Mouse (Mus musculus) megakaryocyte-erythroid progenitor cell, adult 5-6 weeks (primary cell): ENCODE results near the gene 3110018I06Rik. TPM values are rescaled to one million over a fixed set of nuclear protein-coding genes. Genes with fewer than 3 reads are reported as not detected.

Source experiments
- ATAC-seq: replicated peaks from 2 replicates; pipeline ENCODE4 v1.8.0; 2016; ENCODE audit warnings: mild to moderate bottlenecking, inconsistent platforms; ENCODE audit not compliant: severe bottlenecking, poor library complexity, low FRiP score, low TSS enrichment
- total RNA-seq, 2 experiments: library from RNA; stranded (forward) in 1 of 2; stranded (reverse) in 1 of 2; fragments of 200-1000, 215-1000 nt in 1 of 2; fragments of >200 nt in 1 of 2; fragmentation: Nextera tagmentation in 1 of 2; gene quantifications; 2 replicates each; pipeline ENCODE4 v1.2.3; 2014 to 2017

The 3110018I06Rik gene
- total RNA-seq (2014; fragmentation: Nextera tagmentation) (not detected in 2 replicates), total RNA-seq (2017) (not detected in 2 replicates)

DNA sequence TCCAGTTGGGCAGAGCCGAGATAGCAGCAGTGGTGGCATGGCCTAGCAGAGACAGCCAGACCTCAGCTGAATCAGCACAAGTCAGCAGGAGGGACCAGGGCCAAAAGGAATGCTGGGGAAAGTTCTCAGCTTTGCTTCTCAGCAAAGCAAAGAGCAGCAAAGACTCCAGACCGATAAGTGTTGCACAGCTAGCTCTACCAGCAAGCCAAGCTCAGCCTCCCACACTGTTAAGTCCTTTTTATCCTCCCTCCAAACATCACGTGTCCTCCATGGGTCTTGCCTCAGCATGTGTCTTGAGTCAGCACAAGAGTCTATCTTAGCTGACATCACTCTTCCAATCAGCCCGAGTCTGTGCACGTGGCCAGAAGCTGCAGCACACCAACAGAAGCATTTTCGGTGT is at the start of gene 3110018I06Rik:
TSS of gene 3110018I06Rik (plus strand) at position 262 of the 400 bp plus-strand sequence.
- no peak for ATAC-seq

DNA sequence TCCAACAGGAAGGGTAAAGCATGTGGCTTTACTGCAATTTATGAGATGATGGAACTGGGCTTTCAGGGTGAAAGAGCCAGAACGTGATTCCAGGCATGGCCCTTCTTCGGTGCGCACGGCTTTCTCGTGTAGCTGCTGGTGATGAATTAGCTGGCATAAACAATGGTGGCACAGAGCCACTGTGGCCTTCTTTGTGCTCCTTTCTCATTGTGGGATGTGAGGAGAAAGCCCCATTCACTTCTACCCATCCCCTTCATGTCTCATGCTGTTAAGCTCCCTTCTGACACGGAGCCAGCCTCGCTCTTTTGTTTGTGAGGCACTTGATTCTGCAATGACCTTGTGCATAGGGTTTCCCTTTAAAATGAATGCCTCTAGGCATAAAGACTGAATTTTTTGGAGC is 43.8 kb upstream of the 3110018I06Rik start:
- no peak for ATAC-seq

DNA sequence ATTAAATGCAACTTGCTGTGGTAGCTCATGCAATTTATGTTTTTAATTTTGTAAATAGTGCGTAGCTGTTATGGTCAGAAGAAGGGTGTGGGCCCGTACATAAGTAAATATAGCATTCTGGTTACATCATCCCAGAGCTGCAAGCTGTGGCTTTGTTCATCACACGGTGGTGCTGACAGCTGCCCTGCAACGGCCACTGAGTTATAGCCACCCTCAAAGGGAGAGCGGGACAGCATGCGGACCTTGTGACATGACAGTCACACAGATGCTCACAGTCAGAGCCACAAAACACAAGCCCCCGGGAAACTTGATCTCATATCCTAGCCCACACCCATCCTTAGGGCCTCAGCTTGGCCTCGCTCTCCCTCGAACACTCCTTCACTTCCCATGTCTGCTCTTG is 30.6 kb upstream of the 3110018I06Rik start:
- ATAC-seq, result no peak

DNA sequence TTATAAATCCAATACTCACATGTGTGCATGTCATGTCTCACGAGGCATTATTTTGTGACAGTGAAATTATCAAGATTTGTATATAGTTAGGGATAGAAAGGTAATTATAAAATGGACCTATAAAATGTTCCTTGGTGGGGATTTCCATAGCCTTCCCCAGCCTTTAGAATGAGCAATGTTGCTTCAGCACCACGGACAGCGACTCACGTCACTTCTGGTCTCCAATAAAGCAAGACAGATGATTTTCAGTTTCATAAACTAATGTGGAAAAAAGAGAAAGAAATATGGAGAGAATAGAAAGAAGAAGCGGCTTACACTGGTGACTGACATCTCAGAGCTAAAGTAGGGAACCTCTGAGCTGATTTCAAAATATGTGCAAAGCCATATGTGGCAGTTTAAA is 23.7 kb upstream of the 3110018I06Rik start:
- ATAC-seq, result no peak

DNA sequence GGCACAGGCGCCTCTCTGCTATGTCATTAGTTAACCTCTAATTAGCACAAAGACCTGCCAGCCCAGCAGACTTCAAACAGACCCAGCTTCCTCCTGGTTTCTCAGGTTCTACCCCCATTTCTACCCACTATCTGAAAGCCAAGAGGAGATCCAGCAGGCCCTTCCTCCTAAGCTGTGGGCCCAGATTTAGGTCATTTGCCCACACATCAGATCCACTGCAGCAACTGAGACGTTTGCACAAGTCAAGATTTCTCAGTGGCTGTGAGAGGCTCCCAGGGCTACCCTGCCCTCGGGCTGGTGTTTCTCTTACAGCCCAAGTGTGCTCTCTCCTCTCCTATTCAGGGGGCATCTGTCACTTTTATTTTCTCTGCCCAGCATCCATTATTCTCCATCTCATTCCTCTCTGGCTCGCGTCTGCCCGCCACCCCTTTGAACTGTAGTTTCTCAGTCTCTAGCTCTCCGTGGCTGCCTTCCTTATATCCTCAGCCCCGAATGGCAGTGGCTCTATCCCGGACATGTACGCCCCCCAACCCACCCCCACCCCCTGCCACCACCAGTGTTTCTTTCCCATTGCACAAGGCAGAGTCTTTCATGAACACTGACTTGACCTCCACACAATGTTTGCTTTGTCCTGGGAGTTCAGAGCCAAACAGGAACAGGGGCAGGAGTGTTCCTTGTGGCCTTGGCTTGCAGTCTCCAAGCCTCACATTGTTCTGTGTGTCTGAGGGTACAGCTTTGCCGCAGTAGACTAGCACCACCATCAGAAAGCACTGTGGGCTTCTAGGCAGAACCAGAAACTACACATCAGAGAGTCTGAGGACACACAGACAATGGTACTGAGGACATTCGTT is 11.8 kb upstream of the 3110018I06Rik start:
- ATAC-seq, result no peak

DNA sequence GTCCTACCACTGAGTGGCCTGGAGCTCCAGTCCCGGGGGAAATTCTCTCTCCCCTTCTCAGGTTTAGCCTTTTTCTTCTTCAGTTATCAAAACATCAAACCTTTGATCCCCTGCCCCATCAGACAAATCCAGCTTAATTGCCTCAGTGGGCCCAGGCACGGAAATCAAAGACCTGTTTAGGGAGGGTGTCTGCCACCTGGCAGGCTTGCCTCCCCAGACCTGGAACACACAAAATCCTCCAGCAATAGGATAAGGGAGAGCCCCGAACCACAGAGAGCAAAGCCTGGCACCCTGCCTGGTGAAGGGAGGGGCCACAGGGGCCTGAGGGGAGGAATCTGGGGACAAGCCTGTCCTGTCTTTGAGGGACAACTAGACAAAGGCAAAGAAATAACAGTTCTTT is 9.1 kb upstream of the 3110018I06Rik start:
- no peak for ATAC-seq

DNA sequence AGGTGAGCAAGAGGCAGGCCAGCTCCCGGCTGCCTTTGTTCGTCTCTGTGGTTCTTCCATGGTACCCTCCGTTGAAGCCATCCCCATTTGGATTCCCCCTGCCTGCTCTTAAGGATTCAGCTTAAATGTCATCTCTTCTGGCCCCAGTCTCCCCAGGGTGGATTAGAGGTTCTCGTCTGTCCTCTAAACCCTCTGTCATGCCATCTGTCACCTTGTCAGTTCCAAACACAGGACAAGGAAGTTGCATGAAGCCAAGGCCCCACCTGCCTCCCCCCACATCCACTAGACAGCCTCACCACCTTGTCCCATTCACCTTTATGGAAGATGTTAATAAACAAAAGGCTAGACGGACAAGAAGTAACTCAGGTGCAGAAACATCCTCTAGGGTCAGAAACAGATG is 5.4 kb upstream of the 3110018I06Rik start:
- ATAC-seq, result no peak

DNA sequence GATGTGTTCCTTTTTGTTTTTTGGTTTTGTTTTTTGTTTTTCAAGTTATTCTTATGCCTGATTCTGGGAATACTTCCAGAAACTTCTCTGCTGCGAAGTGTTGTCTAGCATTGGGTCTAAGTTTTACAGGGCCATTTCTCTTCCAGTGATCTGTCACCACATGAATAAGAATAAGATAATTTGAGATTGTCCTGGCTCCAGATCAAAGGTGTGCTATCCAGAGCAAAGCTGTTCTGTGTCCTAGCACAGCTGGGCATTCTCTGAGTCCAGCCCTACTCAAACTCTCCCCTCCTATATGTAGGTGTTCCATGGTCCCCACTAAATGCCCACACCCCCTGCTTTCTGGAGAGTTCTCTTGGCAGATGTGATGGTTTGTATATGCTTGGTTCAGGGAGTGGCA is 2.9 kb downstream of the 3110018I06Rik start:
- ATAC-seq, result no peak

DNA sequence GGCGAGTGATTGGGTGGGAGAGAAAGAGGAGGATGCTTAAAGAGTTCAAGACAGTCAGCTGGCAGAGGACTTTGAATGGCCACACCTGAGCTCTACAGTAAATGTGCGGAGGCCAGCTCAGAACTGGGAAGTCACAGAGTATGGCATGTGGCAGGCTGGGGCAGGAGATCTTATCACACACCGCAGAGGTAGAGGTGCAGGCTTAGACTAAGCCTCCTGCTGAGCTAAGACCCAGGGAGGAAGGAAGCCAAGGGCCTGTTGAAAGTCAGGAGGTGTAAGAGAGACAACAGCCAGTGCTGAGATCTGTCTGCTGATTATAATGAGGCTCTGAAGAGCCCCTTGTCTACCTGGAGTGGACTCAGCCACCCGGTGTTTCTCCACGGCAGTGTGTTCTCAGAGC is 8.5 kb downstream of the 3110018I06Rik start:
- no peak for ATAC-seq

DNA sequence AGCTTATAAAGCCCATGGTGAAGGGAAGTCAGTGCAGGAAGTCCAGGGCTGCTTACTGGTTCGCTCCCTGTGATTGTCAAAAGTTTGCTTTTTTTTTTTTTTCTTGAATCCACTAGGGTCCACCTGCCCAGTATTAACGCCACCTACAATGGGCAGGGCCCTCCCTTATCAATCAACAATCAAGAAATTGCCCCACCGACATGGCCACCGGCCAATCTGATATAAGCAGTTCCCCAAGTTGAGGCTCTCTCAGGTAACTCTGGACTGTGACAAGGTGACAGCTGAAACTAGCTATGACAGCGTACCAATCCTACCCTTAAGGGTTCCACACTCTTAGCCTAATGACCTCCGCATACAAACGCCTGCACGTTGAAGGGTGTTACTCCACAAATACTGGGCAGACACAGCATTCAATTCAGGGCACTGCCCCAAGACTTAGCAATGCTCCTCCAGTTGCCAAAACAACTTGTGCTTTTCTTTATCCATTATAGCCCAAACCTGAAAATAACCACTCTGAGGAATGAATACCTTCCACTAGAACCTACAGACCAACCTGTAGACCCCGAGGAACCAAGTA is 21.3 kb downstream of the 3110018I06Rik start:
- no peak for ATAC-seq

DNA sequence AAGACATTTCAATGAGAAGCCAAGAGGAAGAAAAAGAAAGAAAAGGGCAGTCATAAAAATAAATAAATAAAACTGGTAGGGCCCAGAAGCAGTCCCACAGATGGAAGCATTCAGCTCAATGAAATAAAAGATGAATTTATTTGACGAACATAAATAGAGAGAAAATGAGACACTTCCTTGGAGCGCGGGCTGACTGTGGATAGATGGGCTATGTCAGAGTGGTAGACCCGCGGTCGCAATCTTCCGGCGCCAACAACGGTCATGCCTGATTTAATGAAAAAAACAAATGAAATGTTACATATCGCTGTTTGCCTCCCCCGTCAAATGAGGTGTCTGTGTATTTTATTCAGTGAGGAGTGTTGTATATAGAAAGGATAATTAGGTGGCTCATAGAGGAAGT is 22.7 kb downstream of the 3110018I06Rik start:
- ATAC-seq, result no peak

DNA sequence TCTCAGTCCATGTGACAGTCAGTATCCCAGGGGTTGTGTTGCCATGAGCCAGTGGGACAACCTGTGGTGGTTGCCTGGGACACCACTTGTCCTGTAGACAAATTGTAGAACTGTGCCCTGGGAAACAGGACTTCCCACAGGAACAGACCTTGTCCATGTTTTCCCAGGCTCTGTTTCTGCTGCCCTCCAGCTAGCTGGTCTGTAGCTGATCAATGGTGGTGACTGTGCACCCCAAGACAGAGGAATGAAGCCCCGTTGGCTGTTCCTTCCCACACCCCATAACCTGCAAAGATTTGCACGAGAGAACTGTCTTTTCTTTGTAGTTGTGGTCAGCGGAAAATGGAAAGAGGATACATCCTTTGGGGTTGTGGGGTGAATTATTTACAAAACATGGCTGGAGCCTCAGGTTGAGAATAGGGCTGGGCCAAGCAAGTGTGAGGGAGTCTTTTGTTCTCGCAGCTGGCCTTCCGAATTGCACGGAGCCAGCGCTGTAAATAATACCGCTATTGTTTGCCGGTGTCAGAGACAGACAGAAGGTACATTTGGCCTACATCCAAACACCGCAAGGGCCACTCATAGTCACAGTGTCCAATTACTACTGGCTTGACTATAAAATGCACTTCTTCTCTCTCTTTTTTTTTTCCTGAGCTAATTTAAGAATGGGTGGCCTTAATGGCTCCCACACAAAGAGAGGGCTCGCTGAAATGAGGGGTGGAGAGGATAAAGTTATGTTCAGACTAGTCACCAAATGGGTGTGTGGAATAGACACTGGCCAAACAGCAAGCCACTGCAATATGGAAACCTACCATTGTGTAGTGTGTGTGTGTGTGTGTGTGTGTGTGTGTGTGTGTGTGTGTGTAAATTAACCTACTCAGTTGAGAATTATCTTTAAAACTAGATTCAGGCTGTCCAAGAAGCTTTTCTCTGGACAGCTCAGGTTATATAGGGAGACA is 28.1 kb downstream of the 3110018I06Rik start:
- no peak for ATAC-seq

DNA sequence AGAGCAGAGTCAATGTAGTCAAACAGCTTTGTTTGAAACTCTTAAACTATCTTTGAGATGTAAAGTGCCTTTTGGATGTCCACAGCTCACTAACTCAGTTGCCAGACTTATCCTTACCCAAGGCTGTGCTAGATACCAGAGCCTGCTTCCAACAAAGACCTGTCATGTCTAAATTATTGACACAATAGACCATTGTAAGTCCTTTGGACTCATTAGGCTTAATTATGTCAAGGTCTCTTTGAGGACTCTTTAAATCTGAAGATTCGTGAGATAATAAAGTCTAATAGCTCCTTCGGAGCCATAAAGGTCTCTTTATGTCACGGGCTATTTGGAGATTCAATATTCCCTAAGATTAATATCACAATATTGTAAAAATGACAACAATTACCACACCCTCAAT is 32.5 kb downstream of the 3110018I06Rik start:
- ATAC-seq, result no peak

DNA sequence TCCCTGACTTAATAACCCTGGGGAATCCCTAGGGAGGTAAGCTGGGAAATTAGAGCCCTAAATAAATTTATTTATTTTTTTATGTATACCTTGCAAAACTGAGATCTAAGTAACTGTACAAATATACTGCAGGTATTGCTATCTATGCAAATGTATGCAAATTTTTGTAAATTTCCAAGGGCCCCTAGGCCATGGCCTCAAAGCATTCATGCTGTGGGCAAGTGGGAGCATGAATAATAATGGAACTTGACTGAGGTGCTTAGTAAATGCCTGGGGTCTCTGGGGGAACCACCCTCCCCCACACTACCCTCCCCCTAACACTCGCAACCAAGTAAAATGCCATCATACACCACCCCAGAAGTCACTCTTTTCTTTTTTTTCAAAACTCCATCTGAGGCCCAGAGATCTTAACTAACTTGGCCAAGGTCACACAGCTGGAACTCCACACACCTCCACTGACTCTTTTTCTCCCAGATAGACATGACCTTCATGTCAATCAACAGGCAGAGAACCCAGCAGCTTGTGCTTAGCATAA is 40.0 kb downstream of the 3110018I06Rik start:
- no peak for ATAC-seq

DNA sequence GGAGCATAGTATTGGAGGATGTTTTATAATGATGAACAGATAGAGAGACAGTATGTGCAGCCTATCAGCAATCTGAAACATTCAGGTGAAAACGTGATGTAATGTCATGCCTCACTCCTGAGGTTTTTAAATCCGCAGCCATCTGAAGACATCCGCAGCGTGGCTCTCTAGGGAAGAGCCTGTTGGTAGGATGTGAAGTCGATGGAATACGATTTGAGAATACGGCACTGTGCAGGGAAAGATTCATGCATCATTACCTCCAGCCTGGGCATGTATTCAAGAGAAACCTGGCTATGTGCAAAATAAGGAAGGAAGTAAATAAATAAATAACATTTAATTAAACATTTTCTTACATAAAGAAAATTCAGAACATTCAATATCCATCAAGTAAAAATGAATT is 44.4 kb downstream of the 3110018I06Rik start:
- no peak for ATAC-seq
